Comparison of ENCODE assay signal across 30 mouse cellular contexts in genomic region chr14:113469978-113470377, GRCm38 (mm10).
DNase-seq lines count a peak whose midpoint lies in the region; ATAC-seq and TF ChIP-seq lines count a peak whose summit lies in the region.
"Had no signal": no experiment of that assay in that cellular context is flagged by ENCODE, and none has a peak within 500 bp of the region (broad histone marks: within the 10 kb centered on the region; RNA-seq: fewer than 3 reads in every experiment).

No protein-coding gene starts in this region.

- H3K9me3 ChIP-seq in midbrain, postnatal 0 days (ENCODE audit: low read length): no peaks in the 10 kb centered on the region
- H3K9me3 ChIP-seq: embryonic facial prominence, embryonic 10.5 days; embryonic facial prominence, embryonic 13.5 days; forebrain, embryonic 12.5 days; forebrain, embryonic 15.5 days; heart, embryonic 10.5 days; heart, embryonic 13.5 days had no signal

- H3K4me2 ChIP-seq in midbrain, postnatal 0 days (ENCODE audit: low read depth, low read length, poor library complexity, severe bottlenecking): no peak overlapping the region
- H3K4me2 ChIP-seq: embryonic facial prominence, embryonic 13.5 days; forebrain, embryonic 12.5 days; forebrain, embryonic 15.5 days; heart, embryonic 13.5 days; hindbrain, embryonic 14.5 days had no signal

- H3K4me1 ChIP-seq in midbrain, postnatal 0 days (ENCODE audit: insufficient read depth, low read length): no peaks in the 10 kb centered on the region
- H3K4me1 ChIP-seq: embryonic facial prominence, embryonic 10.5 days; embryonic facial prominence, embryonic 13.5 days; forebrain, embryonic 12.5 days; forebrain, embryonic 15.5 days; heart, embryonic 10.5 days; heart, embryonic 13.5 days had no signal

- no peak overlapping the region for H3K27ac ChIP-seq in midbrain, postnatal 0 days (ENCODE audit: low read depth, low read length)
- H3K27ac ChIP-seq: embryonic facial prominence, embryonic 10.5 days; embryonic facial prominence, embryonic 13.5 days; forebrain, embryonic 12.5 days; forebrain, embryonic 15.5 days; heart, adult 2 months; heart, embryonic 10.5 days; heart, embryonic 13.5 days; hindbrain, embryonic 14.5 days; hindbrain, postnatal 0 days had no signal

- no peaks in the 10 kb centered on the region for H3K27me3 ChIP-seq in midbrain, postnatal 0 days (ENCODE audit: insufficient read depth, low read length)
- H3K27me3 ChIP-seq: embryonic facial prominence, embryonic 13.5 days; forebrain, embryonic 12.5 days; forebrain, embryonic 15.5 days; heart, embryonic 13.5 days; Patski had no signal

- TF ChIP-seq CTCF in midbrain, postnatal 0 days (IDR thresholded peaks at IDR 0.05): no peak

- no peak for DNase-seq in cerebellum, adult 11-12 months
- peak; percentile 28 for DNase-seq in cerebellum, adult 9-11 months
- no peak for DNase-seq in cerebellum, postnatal 10 days
- DNase-seq in right cerebral cortex, adult 18-20 months: peak; percentile 3
- DNase-seq in right cerebral cortex, postnatal 25 days: no peak
- DNase-seq in layer of hippocampus, adult 18-20 months (ENCODE audit: low spot score in 2 of 2): no peak
- no peak for DNase-seq in midbrain, postnatal 0 days (ENCODE audit: low spot score)
- DNase-seq: adrenal gland, postnatal 10 days; adrenal gland, postnatal 36 days; cerebellum, postnatal 25 days; embryo, embryonic 11 days; gastrocnemius, postnatal 10 days; gastrocnemius, postnatal 36 days; heart, adult 2 months; heart, postnatal 14 days; heart, postnatal 4 days; kidney, adult 18-20 months had no signal

- no peaks in the 10 kb centered on the region for H3K36me3 ChIP-seq in midbrain, postnatal 0 days (ENCODE audit: insufficient read depth, low read length)
- H3K36me3 ChIP-seq: embryonic facial prominence, embryonic 10.5 days; embryonic facial prominence, embryonic 13.5 days; forebrain, embryonic 12.5 days; forebrain, embryonic 15.5 days; heart, embryonic 10.5 days; heart, embryonic 13.5 days had no signal

- H3K4me3 ChIP-seq in midbrain, postnatal 0 days (ENCODE audit: low read depth, low read length): no peak overlapping the region
- H3K4me3 ChIP-seq: embryonic facial prominence, embryonic 10.5 days; embryonic facial prominence, embryonic 13.5 days; erythroblast, embryonic 14.5 days; forebrain, embryonic 12.5 days; forebrain, embryonic 15.5 days; heart, adult 2 months; heart, embryonic 10.5 days; heart, embryonic 13.5 days had no signal

- 85% methylated on average over 2 of the region's 2 CpGs for WGBS in midbrain, postnatal 0 days

- H3K9ac ChIP-seq in midbrain, postnatal 0 days (replicated peaks; ENCODE audit: low read length, poor library complexity, severe bottlenecking): no peak overlapping the region
- H3K9ac ChIP-seq: embryonic facial prominence, embryonic 13.5 days; forebrain, embryonic 12.5 days; forebrain, embryonic 15.5 days; heart, embryonic 13.5 days; hindbrain, embryonic 14.5 days had no signal

- peak; percentile 94 for ATAC-seq in cerebellum, adult (ENCODE audit: insufficient number of reproducible peaks, low FRiP score, low TSS enrichment)
- ATAC-seq in midbrain, postnatal 0 days (ENCODE audit: low FRiP score): no peak
- ATAC-seq: hindbrain, postnatal 0 days; inflammation-experienced regulatory T-cells, adult 6 months; intestine, embryonic 16.5 days; Patski had no signal

Comparison
In these comparisons a context has a peak if more than half of its experiments do, and no peak if none do; other contexts are left out.
1. DNase-seq: peak in cerebellum, adult 9-11 months (single experiment) and right cerebral cortex, adult 18-20 months (single experiment); none in cerebellum, adult 11-12 months (single experiment), cerebellum, postnatal 10 days (0 of 2), right cerebral cortex, postnatal 25 days (single experiment), layer of hippocampus, adult 18-20 months (0 of 2) and midbrain, postnatal 0 days (single experiment).